Mouse (Mus musculus) liver, embryonic 16.5 days (tissue): ENCODE data around the gene 4921530L21Rik. TPM values are rescaled to one million over a fixed set of nuclear protein-coding genes. Genes with fewer than 3 reads are reported as not detected.

ENCODE experiments used
- ATAC-seq: fragments of 200-750 bp; cut with Nextera tagmentation; 2 replicates; pipeline ENCODE4 v1.8.0; 2017; ENCODE audit warnings: low read depth, mild to moderate bottlenecking, moderate number of reproducible peaks, moderate library complexity
- H3K27ac ChIP-seq: fragments of 300-500 bp; sonication (generic); 2 replicates; pipeline ENCODE4 v1.5.1; 2014; ENCODE audit warnings: mild to moderate bottlenecking, low read length
- H3K27me3 ChIP-seq: fragments of 300-500 bp; sonication (generic); 2 replicates; pipeline ENCODE4 v1.6.1; 2014; ENCODE audit warnings: low read depth, low read length, mixed read lengths; ENCODE audit not compliant: control insufficient read depth, insufficient read depth
- H3K36me3 ChIP-seq: fragments of 300-500 bp; sonication (generic); 2 replicates; pipeline ENCODE4 v1.6.1; 2014; ENCODE audit warnings: mild to moderate bottlenecking; ENCODE audit not compliant: control insufficient read depth, insufficient read depth
- H3K4me1 ChIP-seq: fragments of 300-500 bp; sonication (generic); 2 replicates; pipeline ENCODE4 v1.6.1; 2014; ENCODE audit warnings: low read depth, low read length, mixed read lengths; ENCODE audit not compliant: control insufficient read depth
- H3K4me2 ChIP-seq: fragments of 300-500 bp; sonication (generic); 2 replicates; pipeline ENCODE4 v1.6.1; 2014; ENCODE audit warnings: low read depth, low read length, mixed read lengths
- H3K4me3 ChIP-seq: fragments of 300-500 bp; sonication (generic); 2 replicates; pipeline ENCODE4 v1.5.1; 2014; ENCODE audit warnings: low read depth, mild to moderate bottlenecking, low read length
- H3K9ac ChIP-seq: fragments of 300-500 bp; sonication (generic); 2 replicates; pipeline ENCODE4 v1.6.1; 2014; ENCODE audit warnings: low read depth, low read length
- H3K9me3 ChIP-seq: fragments of 300-500 bp; sonication (generic); replicated peaks from 2 replicates; pipeline ENCODE4 v1.6.1; 2016; ENCODE audit warnings: low read length; ENCODE audit not compliant: control insufficient read depth
- WGBS: fragments of 180-500 bp; shearing (Covaris S2); extraction: QIAGEN DNeasy Blood & Tissue Kit; methylation state at CpG from one replicate; pipeline ENCODE4 v1.1.7; 2014; ENCODE audit not compliant: insufficient replicate concordance; 5-methylcytosine and 5-hydroxymethylcytosine counted together
- polyA plus RNA-seq: library from polyadenylated mRNA; unstranded; fragments of >200 nt; fragmentation: Nextera tagmentation; extraction: Ambion mirVana; gene quantifications from 2 replicates; pipeline ENCODE4 v1.2.1, GENCODE M21; 2015

4921530L21Rik gene
- polyA plus RNA-seq, 1 experiment from 2014 or later: not detected

- Histone ChIP-seq H3K4me3 (no peak overlapping the region), H3K36me3 (no peaks in the 10 kb centered on the region), H3K4me1 (no peaks in the 10 kb centered on the region), H3K4me2 (no peak overlapping the region), H3K9me3 (no peaks in the 10 kb centered on the region), H3K27me3 (no peaks in the 10 kb centered on the region), H3K27ac (no peak overlapping the region), H3K9ac (no peak overlapping the region)
- WGBS: 75% methylated on average over 2 of the region's 2 CpGs
- no peak for ATAC-seq
Measured at GRCm38 (mm10) chr14:95913293-95913692, 32.2 kb downstream of the 4921530L21Rik start.

GRCm38 (mm10) chr14:95926742-95927141 is 45.7 kb downstream of the 4921530L21Rik start:
- no peak overlapping the region for H3K9ac ChIP-seq
- H3K27ac ChIP-seq: no peak overlapping the region
- ATAC-seq: no peak
- no peak overlapping the region for H3K4me3 ChIP-seq
- WGBS: 50% methylated on average over 1 of the region's 1 CpGs
- no peaks in the 10 kb centered on the region for H3K4me1 ChIP-seq
- no peaks in the 10 kb centered on the region for H3K27me3 ChIP-seq
- H3K36me3 ChIP-seq: no peaks in the 10 kb centered on the region
- no peak overlapping the region for H3K4me2 ChIP-seq
- no peaks in the 10 kb centered on the region for H3K9me3 ChIP-seq

DNA sequence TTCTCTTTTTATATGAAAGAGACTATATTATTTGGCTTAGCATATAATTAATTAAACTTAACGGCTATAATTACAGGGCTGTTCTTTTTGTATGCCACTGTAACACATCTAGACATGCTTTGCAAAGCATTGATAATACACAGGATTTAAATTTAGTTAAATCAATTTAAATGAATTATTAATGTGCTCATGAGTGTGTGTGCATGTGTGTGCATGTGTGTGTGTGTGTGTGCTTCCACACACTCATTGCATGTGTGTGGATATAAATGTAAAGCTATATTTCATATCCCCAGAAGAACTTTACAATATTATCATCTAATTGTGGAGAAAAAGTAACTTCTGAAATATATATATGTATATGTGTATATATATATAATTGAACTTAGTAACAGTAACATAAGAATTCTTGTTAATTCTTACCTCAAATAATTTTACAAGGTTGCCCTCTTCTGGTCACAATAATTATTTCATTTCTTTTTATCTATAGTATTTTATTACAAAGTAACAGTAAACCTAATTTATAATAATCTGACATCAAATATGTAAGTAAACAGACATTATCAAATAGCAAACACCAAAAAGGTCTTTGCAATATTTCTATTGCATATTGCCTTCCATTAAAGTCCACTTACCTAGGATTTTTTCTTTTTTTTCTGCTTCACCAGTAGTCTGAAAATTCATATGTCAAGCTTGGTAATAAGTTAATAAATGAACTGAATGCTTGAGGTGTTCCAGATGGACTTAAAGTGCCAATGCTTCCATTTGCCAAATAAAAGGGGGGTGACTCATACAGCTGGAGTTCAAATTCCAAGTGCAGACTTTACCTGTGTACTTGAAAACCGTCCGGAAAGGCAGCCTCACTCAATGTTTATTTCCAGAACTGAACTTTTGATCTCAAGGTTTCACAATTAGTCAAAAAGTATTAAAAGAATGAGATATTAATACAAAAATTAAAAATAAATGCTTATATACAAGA is 47.0 kb downstream of the 4921530L21Rik start:
- Histone ChIP-seq H3K9me3 (no peaks in the 10 kb centered on the region), H3K4me1 (no peaks in the 10 kb centered on the region), H3K36me3 (no peaks in the 10 kb centered on the region), H3K4me3 (no peak overlapping the region), H3K27ac (no peak overlapping the region), H3K4me2 (no peak overlapping the region), H3K27me3 (no peaks in the 10 kb centered on the region), H3K9ac (no peak overlapping the region)
- 61% methylated on average over 3 of the region's 3 CpGs for WGBS
- no peak for ATAC-seq
